Mouse (Mus musculus): ENCODE data around the gene Prune1. TPM values are rescaled to one million over a fixed set of nuclear protein-coding genes. Genes with fewer than 3 reads are reported as not detected.

The Prune1 gene
- polyA plus RNA-seq, 1 experiment from 2014 or later, result 28.2 TPM

Other genes with a start within 250 kb of the Prune1 start
- gene Psmd4, start 239.5 kb downstream of the Prune1 start, polyA plus RNA-seq (2014; fragmentation: Nextera tagmentation; extraction: Ambion mirVana), result 311 and 325 TPM in 2 replicates
- 15.4 and 16.1 TPM in 2 replicates for gene Pip5k1a, start 175.1 kb downstream of the Prune1 start, polyA plus RNA-seq (2014; fragmentation: Nextera tagmentation; extraction: Ambion mirVana)
- 229 and 232 TPM in 2 replicates for gene Vps72, start 171.1 kb downstream of the Prune1 start, polyA plus RNA-seq (2014; fragmentation: Nextera tagmentation; extraction: Ambion mirVana)
- 0.28 and 0.42 TPM in 2 replicates for gene Tmod4, start 157.6 kb downstream of the Prune1 start, polyA plus RNA-seq (2014; fragmentation: Nextera tagmentation; extraction: Ambion mirVana)
- 71.8 and 84.0 TPM in 2 replicates for gene Scnm1, start 148.1 kb downstream of the Prune1 start, polyA plus RNA-seq (2014; fragmentation: Nextera tagmentation; extraction: Ambion mirVana)
- gene Lysmd1, start 148.0 kb downstream of the Prune1 start, polyA plus RNA-seq (2014; fragmentation: Nextera tagmentation; extraction: Ambion mirVana), result 13.2 and 15.1 TPM in 2 replicates
- 2.0 and 2.5 TPM in 2 replicates for gene Tnfaip8l2, start 139.7 kb downstream of the Prune1 start, polyA plus RNA-seq (2014; fragmentation: Nextera tagmentation; extraction: Ambion mirVana)
- gene Sema6c, start 121.6 kb downstream of the Prune1 start, polyA plus RNA-seq (2014; fragmentation: Nextera tagmentation; extraction: Ambion mirVana), result 8.6 and 9.5 TPM in 2 replicates
- gene Gabpb2, start 64.2 kb downstream of the Prune1 start, polyA plus RNA-seq (2014; fragmentation: Nextera tagmentation; extraction: Ambion mirVana), result 5.7 and 6.7 TPM in 2 replicates
- 93.9 and 105 TPM in 2 replicates for gene Cdc42se1, start 53.3 kb downstream of the Prune1 start, polyA plus RNA-seq (2014; fragmentation: Nextera tagmentation; extraction: Ambion mirVana)
- gene Mllt11, start 49.9 kb downstream of the Prune1 start, polyA plus RNA-seq (2014; fragmentation: Nextera tagmentation; extraction: Ambion mirVana), result 52.9 and 56.9 TPM in 2 replicates
- gene Gm128, start 40.5 kb downstream of the Prune1 start, polyA plus RNA-seq (2014; fragmentation: Nextera tagmentation; extraction: Ambion mirVana), result 0.54 TPM in 1 of 2 replicates, not detected in the other
- 2.9 and 4.0 TPM in 2 replicates for gene Bnipl, start 30.9 kb downstream of the Prune1 start, polyA plus RNA-seq (2014; fragmentation: Nextera tagmentation; extraction: Ambion mirVana)
- gene Mindy1, start 731 bp downstream of the Prune1 start, polyA plus RNA-seq (2014; fragmentation: Nextera tagmentation; extraction: Ambion mirVana), result 45.7 and 46.8 TPM in 2 replicates
- gene Anxa9, start 25.1 kb upstream of the Prune1 start, polyA plus RNA-seq (2014; fragmentation: Nextera tagmentation; extraction: Ambion mirVana), result 1.5 and 1.9 TPM in 2 replicates
- 117 and 118 TPM in 2 replicates for gene Cers2, start 32.7 kb upstream of the Prune1 start, polyA plus RNA-seq (2014; fragmentation: Nextera tagmentation; extraction: Ambion mirVana)
- 66.2 and 67.3 TPM in 2 replicates for gene Setdb1, start 75.1 kb upstream of the Prune1 start, polyA plus RNA-seq (2014; fragmentation: Nextera tagmentation; extraction: Ambion mirVana)
- not detected in 2 replicates for gene 4930558C23Rik, start 120.8 kb upstream of the Prune1 start, polyA plus RNA-seq (2014; fragmentation: Nextera tagmentation; extraction: Ambion mirVana)
- 28.7 and 29.3 TPM in 2 replicates for gene Arnt, start 152.3 kb upstream of the Prune1 start, polyA plus RNA-seq (2014; fragmentation: Nextera tagmentation; extraction: Ambion mirVana)
- gene Ctsk, start 217.2 kb upstream of the Prune1 start, polyA plus RNA-seq (2014; fragmentation: Nextera tagmentation; extraction: Ambion mirVana), result 11.6 and 13.2 TPM in 2 replicates
- 10.8 and 11.0 TPM in 2 replicates for gene Ctss, start 244.7 kb upstream of the Prune1 start, polyA plus RNA-seq (2014; fragmentation: Nextera tagmentation; extraction: Ambion mirVana)

Data from embryonic facial prominence, embryonic 11.5 days (tissue).